Mouse (Mus musculus): ENCODE data around the gene Slbp.

- TF ChIP-seq POLR2A (IDR thresholded peaks at IDR 0.05; ENCODE audit: low read depth, low read length) (no peak), CTCF (IDR thresholded peaks at IDR 0.05; ENCODE audit: extremely low read depth, insufficient read length, insufficient replicate concordance, low read depth, low read length) (no peak)
Measured at GRCm38 (mm10) chr5:33655251-33655840, 3.0 kb upstream of the Slbp start.

Measured in small intestine, adult 2 months (tissue).